Mouse (Mus musculus) heart, adult 8-10 months (tissue): ENCODE data around the gene Gm20388. TPM values are rescaled to one million over a fixed set of nuclear protein-coding genes. Genes with fewer than 3 reads are reported as not detected.
A peak's percentile ranks its signal among the peaks of the same experiment; 100 is the strongest.

Source experiments
- DNase-seq: peaks from one replicate; pipeline ENCODE4 v3.0.0; 2022; ENCODE audit warnings: low spot score
- total RNA-seq, 4 experiments: library from RNA; stranded (reverse); gene quantifications; 2 replicates each; pipeline ENCODE4 v1.2.4; 2022

The Gm20388 gene
- total RNA-seq, 4 experiments from 2014 or later, result 4.2 to 6.7 TPM; not detected in 2

- no peak for DNase-seq
These were observed 651.1 kb downstream of the Gm20388 start for GRCm38 (mm10) chr8:120561539-120562435.

GRCm38 (mm10) chr8:120562680-120563347 lies 652.2 kb downstream of the Gm20388 start:
- no peak for DNase-seq

- DNase-seq, result no peak
These were observed 652.7 kb downstream of the Gm20388 start for GRCm38 (mm10) chr8:120563348-120563724.

DNA sequence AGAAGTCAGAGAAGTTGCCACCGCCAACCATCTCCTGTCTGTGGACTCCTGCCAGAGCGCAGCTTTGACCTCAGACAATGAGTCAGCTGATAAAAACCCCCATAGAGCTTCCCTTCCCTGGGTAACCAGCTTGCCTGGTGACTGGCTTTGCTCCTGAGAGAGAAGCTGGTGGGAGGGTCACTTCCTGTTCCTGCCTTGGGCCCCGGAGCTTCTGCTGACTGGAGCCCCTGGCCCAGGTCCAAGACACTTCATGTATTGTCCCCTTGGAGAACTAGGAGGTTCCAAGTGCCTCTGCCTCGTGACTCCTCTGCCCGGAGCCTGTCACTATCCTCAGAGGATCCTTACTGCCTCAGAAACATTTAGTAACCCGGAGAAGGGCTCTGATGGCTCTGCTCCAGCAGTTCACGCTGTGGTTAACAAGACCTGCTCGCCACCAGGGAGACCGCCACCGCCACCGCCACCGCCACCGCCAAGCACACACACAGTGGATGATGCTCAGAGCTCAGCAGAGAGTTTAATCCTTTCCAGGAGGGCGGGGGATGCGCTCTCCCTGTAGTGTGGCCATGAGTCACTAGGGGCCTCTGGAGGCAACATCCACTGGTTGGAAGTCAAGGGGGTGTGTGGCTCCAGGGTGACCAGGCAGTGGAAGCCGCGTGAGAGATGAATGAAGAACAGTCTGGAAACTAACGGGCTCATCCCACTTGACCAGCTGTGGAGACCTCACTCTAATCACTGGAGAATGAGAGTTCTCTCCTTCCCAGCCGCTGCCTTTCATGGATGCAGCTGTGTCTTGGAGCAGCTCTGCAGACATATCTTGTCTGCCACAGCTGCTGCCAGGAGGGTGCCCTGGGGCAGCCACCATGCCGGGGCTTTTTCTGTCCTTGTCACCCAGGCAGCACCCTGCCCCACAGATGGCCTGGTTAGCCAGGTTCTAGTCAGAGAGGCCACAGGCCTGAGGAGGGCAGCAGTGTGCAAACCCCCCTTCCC lies 653.5 kb downstream of the Gm20388 start:
- peak; percentile 93 for DNase-seq

DNA sequence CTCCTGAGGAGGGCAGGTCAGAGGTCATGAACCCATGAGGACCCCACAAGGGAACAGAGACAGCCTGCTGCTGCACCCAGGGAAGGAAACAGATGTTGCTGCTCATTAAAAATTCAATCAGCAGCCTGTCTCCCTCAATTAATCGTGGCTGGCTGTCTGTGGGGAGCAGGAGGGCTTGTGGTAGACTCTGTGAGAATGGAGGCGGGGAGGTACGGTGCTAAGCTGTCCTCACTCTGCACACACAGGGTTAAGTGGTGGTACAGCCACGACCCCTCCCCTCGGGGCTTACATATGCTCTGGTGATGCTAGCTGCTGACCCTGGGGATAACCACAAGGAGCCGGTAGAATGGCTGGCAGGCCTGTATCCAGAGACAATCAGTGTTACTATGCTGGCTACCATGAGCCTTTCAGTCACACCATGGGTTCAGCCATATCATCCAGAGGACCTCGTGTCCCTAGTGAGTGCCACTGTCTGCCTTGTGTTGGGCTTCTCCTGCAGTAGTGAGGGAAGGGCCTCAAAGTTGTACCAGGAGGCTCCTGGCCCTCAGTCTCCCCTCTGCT lies 654.6 kb downstream of the Gm20388 start:
- no peak for DNase-seq

DNA sequence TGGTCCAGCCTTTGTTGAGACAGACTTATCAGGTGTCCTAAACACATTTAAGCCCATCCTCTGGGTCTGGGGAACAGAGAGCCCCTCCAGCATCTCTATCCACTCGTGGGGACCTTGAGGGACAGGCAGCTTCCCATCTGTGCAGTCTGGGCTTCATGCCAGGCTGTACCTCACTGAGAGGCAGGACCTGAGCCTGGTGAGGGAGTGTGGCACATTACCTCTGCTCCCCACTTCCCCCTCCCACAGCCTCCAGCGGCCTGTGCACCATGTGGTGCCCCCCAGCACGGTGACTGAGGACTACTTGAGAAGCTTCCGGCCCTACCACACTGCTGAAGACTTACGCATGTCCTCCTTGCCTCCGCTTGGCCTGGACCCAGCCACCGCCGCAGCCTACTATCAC lies 656.0 kb downstream of the Gm20388 start:
- DNase-seq, result no peak

DNA sequence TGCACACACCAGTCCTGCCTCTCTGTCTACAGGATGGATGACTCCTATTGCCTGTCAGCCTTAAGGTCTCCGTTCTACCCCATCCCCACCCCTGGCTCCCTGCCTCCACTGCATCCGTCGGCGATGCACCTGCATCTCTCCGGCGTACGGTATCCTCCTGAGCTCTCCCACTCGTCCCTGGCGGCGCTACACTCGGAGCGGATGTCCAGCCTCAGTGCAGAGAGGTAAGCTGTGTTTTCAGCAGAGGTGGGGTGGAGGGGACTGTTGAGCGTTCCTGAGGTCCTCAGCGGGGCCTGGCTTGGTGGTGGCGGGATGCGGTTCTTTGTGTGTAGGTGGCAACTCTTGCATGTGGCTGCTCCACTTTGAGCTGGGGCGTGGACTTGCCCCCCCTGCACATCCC lies 657.1 kb downstream of the Gm20388 start:
- no peak for DNase-seq

- DNase-seq, result no peak
These were observed 657.6 kb downstream of the Gm20388 start for GRCm38 (mm10) chr8:120568164-120568798.

DNA sequence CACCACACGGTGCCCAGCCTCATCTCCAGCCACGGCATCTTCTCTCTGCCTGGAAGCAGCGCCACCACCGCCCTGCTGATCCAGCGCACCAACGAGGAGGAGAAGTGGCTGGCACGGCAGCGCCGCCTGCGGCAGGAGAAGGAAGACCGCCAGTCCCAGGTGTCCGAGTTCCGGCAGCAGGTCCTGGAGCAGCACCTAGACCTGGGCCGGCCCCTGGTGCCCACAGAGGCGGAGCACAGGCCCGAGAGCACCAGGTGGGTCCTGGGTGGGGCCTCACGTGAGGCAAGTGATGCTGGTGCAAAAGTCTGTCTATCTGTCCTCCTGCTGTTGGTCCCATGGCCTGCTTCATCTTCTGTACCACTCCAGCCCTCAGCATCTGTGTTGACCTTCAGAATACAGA lies 658.5 kb downstream of the Gm20388 start:
- DNase-seq, result no peak

DNA sequence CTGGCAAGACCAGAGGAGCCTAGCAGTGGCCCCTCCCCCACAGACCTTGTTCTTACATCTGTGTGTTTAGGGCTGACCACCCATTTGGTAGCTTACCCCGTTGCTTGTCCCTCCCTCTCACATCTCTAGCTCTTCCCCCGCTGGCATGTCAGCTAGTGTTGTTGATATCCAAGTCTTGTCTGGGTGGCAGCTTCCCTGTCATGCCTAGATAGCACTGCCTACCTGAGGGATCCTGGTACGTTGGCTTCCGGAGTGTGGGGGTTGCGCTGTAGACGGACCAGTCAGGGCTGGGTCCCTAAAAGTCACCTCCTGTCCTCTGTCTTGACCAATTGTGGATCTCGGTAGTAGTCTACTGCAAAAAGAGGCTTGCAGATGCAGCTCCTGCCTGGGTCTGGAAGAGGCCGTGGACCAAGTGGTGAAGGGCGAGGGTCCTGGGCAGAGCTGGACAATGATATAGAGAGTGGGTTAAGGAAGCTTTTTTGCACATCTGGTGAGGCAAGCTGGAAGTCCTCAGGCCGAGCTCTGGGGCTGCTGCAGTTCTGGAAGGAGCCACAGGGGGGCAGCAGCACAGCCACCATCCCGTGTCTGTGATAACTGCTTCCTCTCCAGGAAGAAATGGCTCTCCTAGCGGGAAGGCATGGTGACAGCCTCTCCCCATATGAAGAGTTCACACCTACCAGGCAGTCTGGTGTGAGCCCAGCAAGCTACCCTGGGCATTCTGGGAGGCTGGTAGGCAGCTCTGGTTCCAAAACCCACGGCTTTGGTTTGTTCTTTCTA lies 659.5 kb downstream of the Gm20388 start:
- DNase-seq, result peak; percentile 64

DNA sequence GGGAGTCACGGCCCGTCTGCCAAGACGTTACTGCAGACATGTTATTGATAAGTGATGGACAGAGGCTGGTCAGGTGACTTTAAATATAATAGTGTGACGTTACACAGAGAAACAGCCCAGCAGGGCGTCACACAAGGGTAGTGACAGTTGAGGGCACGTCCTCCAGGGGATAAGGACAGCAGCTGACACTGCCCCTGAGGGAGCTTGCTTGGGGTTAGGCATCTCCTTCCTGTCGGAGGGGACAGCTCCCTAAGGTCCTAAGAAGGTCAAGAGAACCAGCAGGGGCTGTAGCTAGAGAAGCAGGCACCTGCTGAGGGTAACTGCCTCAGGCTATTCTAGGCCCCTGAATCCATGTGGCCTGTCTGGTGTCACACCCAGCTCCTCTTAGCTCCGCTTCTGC lies 660.9 kb downstream of the Gm20388 start:
- DNase-seq, result no peak

DNA sequence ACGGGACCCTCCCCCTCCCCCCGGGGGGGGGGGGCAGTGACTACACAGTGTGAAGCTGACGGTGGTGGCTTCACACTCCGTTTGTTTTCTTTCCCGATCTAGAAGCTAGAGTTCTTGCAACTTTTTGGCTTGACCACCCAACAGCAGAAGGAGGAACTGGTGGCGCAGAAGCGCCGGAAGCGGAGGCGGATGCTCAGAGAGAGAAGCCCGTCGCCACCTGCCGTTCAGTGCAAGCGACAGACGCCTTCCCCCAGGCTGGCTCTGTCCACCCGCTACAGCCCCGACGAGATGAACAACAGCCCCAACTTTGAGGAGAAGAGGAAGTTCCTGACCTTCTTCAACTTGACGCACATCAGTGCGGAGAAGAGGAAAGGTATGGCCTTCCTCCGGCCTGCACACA lies 661.9 kb downstream of the Gm20388 start:
- DNase-seq, result no peak

GRCm38 (mm10) chr8:120573866-120574265 lies 663.2 kb downstream of the Gm20388 start:
- no peak for DNase-seq

DNA sequence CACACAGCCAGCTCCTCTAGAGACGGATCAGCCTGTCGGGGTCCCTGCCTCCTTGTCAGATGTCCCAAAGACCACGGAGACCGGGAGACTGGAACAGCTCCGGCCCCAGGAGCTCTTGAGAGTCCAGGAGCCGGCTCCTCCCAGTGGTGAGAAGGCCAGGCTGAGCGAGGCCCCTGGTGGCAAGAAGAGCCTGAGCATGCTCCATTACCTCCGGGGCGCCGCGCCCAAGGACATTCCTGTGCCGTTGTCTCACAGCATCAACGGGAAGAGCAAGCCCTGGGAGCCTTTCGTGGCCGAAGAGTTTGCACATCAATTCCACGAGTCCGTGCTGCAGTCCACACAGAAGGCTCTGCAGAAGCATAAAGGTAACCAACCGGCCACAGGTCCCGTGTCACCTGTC lies 664.3 kb downstream of the Gm20388 start:
- DNase-seq, result no peak

- no peak for DNase-seq
These were observed 665.2 kb downstream of the Gm20388 start for GRCm38 (mm10) chr8:120575801-120576200.

- no peak for DNase-seq
These were observed 667.2 kb downstream of the Gm20388 start for GRCm38 (mm10) chr8:120577821-120578220.

- DNase-seq, result no peak
These were observed 669.8 kb downstream of the Gm20388 start for GRCm38 (mm10) chr8:120580336-120581000.

GRCm38 (mm10) chr8:120581329-120581728 lies 670.7 kb downstream of the Gm20388 start:
- no peak for DNase-seq

DNA sequence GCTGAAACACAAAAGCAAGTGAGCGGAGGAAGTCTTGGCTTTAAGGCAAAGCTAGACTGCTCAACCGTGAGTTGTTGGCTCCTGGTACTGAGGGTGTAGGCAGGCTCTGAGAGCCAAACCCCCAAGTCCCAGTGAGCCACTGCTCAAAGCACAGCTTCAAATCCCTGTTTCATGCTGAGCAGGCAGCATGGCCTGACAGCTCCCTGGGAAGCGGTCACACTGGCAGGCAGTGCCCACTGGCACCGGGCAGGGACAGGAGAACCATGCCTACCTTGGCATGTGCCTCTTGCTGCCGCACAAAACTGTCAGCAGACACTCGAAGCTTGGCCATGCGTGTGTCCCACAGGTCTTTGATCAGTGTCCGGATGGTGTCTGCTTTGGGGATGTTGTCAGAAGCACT lies 671.2 kb downstream of the Gm20388 start:
- DNase-seq, result peak; percentile 57

DNA sequence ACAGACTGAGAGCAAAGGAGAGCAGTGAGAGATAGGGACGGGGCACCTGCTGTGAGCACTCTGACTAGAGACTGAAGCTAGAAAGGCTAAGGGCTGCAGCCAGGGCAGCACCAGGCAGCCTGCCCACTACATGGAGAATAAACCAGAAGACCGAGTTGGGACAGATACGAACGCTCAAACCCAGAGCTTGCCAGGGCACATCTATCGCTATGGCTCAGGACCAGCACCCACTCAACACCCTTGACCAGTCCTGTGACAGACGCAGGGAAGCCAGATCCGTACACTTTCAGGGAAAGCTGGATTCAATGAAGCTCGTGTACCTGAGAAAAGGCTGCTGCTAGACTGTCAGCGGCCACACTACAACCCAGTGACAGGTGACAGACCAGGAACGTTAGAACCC lies 674.9 kb downstream of the Gm20388 start:
- peak; percentile 54 for DNase-seq
